Mouse (Mus musculus): ENCODE data around the gene Unc5b.
A peak's percentile ranks its signal among the peaks of the same experiment; 100 is the strongest.

Unc5b gene

DNA sequence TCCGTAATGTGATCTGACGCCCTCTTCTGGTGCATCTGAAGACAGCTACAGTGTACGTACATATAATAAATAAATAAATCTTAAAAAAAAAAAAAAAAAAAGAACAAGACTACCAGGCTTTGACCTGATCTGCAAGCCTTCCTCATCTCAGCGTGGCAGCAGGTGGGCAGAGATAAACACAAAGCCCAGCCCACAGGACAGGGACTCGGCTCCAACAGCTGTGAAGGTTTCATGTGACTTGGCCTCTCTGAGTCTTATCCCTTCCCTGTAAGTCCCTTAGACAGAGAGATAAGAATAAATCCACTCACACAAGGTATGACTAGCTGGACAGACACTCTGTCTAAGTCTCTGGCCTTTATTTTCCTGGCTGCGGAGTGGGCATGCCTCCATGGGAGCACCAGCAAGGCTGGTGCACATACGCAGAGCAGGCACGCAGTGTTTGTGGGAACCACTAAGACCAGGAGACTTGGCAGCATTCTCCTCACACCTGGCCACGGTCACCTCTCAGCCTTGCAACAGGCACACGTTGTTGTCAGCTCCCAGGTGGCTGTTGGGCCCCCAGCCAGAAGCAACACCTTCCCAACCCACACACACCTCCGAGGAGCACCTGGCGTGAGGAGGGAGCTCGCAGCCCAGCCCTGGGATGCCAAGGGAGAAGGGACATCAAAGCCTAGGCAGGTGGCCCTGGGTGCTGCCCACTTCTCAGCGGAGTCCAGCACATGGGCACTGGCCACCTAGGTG is 33.5 kb downstream of the Unc5b start:
- DNase-seq (ENCODE audit: low spot score) = no peak

DNA sequence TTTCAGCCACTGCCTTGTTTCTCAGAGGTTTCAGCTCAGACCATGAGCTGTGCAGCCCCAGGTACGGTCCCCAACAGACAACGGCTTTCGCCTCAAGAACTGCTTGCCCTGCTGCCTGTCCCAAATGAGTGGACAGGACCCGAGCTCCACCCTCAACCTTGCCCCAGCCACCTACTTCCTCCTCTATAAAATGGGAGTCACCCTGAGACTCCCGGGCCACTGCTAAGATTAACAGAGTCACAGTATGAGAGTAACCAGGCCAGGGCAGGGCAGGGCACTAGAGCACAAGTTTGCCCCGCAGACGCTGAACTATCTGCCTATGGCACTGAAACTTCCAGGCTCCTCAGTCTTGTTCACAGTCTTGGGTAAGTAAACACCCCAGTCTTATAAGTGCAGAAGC is 34.9 kb downstream of the Unc5b start:
- no peak for DNase-seq (ENCODE audit: low spot score)

DNA sequence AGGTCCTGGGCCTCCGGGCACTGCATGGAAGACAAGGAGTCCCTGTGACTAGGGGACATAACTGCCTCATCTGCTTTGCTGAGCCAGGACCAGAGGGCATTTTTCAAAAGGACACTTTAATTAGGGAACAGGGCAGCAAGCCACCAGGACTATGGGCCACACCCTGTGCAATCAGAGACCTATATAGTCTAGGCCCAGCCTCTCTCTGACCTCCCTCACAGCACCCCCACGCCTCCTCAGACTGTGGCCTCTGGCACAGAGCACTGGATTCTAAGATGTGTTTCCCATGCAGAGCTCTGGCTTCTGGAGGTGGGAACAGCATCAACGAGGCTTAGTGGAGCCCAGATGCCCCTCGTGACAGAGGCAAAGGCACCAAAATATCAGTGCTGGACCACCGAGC is 35.4 kb downstream of the Unc5b start:
- DNase-seq (ENCODE audit: low spot score) = no peak

DNA sequence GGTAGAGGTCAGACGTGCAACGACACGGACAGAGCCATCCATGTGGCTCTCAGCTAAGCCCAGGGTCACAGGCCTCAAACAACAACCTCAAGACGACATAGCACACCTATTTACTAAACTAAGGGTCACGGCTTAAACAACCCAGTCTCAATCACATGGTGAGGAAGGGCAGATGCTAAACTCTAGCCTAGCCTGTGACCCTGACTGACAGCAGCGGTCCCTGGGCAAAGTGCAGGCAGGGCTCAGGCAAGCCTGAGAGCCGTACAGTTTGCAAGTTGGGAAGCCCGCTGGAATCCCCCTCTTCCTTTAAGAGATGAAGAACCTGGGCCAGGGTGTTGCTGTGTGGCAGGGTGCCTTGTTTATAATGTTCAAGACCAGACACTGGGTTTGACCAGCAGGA is 36.6 kb downstream of the Unc5b start:
- DNase-seq (ENCODE audit: low spot score) = no peak

DNA sequence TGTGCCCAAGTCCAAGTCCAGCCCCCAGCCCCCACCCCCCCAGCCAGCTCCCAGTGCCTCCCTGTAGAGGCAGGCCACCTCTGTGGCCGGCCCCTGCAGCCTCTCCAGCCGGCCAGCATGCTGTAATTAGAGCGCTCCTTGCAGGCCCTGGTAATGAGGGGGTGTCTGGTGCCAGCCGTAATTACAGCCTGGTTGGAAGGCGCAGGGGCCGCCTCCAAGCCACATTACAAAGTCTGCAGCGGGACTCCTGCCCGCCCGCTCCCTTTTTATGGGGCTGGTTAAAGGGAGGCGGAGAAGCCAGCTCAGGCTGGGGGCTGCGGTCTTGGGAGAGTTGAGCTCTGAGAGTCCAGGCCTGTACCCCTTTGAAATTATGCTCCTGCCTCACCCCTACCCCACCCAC is 37.0 kb downstream of the Unc5b start:
- no peak for DNase-seq (ENCODE audit: low spot score)

DNA sequence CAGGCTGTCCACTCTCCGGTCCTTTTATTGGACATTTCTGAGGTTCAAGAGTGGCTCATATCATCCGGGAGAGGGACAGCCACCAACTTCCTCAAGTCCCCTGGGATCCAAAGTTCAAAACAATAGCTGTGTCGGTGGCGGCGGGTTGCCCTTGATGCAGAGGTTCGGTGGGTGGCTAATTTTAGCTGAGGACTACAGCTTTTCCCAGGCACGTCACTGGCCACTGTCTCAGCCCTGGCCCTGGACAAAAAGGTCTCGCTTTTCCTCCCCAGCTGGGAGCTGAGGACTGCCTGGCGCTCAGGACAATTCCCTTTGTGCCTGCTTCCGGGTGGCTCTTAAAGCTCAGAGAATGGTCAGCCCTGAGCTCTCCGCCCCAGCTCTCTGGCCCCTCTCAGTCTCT is 38.5 kb downstream of the Unc5b start:
- DNase-seq (ENCODE audit: low spot score) = no peak

DNA sequence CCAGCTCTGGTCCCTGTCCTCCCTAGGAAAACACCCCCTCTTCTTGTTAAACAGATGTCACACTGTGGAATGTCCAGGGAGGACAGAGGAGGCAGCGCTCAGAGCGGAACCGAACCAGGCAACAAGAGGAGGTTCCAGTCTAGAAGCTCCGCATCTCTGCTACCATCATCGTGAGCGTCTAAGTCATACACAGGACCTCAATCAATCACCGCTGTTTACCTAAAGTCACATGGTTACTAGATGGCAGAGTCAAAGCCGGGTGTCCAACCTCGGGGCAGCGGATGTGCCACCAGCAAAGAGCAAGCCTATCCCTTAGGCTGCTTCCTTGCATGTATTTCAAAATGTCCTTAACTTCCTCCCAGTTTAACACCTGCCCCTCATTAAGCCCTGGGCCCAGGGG is 39.0 kb downstream of the Unc5b start:
- DNase-seq (ENCODE audit: low spot score) = no peak

DNA sequence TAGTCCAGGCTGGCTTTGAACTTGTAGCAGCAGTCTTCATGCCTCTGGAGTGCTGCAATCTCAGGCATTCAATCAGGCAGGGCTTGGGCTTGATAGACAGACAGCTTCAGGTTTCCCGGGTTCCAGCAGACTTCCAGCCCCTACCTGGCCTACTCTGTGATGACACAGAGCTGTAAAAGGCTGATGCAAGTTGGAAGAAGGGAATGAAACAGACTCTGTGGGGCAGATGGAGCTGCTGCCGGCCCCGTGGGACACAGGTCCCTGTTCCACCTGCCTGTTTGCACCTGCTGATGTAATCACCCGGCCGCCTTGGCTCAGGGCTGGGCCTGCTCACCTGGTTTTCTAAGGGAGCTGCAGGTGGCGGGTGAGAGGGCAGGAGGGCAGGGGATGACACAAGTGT is 40.5 kb downstream of the Unc5b start:
- no peak for DNase-seq (ENCODE audit: low spot score)

DNA sequence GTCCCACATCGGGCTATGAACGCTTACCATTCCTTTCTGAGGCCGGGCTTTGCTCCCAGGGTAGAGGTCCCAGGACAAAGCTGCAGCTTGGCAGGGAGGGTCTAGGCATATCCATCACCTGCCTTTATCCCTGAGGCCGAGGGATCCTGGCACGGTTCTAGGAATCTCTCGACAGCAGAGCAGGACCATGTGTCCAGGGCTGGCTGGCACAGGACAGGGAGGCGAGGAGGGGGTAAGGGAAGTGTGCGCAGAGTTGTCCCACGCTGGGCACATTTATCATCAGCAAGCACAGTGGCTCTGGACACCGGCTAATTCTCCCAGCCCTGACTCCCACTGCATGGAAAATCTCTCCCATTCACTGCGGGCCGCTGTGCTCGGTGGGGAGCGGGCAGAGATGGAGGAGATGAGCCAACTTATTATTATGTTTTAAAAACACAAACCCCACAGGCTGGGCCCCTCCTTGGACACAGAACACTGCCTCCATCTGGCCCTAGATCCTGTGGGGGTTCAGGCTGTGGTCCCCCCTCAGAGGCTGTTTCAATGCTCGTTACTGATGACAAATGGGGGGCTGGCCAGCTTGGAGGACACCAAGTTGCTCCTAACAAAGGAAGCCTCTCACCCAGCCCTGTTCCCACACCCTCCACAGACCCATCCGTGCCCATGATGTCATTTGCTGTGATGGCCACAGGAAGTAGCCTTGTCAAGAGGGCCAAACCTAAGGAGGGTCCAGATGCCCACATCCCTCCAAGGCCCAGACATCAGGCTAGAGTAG is 43.9 kb downstream of the Unc5b start:
- no peak for DNase-seq (ENCODE audit: low spot score)

DNA sequence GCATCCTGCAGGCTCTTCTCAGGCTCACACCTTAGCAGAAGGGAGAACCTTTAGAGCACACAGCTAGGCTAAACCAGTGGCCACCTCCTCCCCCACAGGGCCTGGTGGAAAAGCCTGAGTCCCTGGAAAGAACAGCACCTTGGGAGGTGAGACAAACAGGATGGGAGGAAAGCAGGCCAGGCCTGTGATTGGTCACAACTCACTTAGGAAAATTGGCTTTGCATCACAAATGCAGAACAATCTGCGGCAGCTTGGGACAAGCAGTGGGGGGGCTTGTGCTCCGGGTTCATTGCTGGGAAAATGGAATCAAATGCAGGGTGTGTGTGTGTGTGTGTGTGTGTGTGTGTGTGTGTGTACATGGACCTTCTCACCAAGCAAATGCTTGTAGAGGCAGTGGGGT is 47.8 kb downstream of the Unc5b start:
- DNase-seq (ENCODE audit: low spot score) = no peak

DNA sequence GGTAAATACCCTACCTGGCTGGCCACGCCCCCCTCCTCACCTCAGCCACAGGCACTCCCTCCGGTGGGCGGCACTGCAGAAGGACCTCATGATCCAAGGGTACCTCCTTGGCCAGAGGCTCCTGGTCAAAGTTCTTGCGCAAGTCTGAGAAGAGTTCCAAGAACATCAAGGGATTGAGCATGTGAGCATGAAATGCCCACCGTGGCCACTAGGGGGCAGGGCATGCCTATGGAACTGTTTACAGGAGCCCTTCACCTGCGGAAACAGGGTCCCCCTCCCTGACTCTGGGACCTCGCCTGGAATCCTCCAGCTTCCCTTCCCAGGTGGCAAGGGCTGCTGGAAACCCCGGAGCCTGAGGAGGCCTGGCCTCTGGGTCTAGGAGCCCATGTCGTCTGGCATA is 51.8 kb downstream of the Unc5b start:
- peak; percentile 31 for DNase-seq (ENCODE audit: low spot score)

DNA sequence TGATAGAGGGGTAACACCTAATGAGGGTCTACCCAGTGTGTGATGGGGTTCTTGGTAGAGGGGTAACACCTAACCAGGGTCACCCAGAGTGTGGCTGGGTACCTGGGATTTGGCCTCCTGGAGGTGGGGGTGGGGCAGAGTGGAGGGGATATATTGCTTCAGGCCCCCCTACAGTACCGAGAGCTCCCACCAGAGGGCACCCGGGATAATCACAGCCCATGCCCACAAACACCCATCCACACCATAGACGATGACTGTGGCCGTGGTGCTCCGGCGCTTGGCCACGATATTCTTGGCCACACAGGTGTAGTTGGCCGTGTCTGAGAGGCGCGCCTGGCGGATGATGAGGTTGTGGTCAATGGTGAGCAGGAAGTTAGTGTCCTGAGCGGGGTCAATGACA is 52.8 kb downstream of the Unc5b start:
- DNase-seq (ENCODE audit: low spot score) = no peak

DNA sequence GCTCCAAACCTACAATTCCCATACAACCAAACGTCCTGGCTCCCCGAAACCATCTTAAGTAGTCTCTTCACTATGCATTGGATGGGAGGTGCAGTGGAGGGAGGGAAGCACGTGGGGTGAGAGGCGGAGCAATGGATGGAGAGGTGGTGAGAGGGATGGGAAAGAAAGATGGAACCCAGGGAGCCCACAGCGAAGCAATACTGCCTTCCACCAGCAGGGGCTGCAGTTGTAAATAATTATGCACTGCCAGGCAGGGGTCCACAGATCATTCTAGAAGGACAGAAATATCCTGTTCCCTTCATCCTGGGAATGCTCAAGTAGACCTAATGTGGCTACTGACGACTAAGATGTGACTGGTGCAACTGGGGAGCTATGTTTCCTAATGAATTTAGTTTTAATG is 55.9 kb downstream of the Unc5b start:
- DNase-seq (ENCODE audit: low spot score) = no peak

DNA sequence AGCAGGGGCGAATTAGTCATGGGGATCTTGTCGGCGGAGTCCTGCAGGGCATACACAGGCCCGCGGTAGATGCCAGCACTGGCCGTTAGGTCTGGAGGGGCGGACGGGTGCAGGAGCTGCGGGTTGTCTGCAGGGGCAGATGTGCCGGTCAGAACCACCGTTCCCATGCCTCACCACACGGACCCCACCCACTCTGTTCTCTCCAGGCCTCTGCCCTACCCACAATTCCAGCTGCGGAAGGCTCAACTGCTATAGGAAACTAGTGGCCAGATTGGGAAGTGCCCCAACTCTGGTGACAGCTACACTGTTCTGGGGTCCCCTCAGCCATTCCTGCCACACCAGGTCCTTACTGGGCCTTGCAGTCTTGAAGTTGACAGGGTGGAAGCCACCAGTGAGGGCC is 56.8 kb downstream of the Unc5b start:
- no peak for DNase-seq (ENCODE audit: low spot score)

DNA sequence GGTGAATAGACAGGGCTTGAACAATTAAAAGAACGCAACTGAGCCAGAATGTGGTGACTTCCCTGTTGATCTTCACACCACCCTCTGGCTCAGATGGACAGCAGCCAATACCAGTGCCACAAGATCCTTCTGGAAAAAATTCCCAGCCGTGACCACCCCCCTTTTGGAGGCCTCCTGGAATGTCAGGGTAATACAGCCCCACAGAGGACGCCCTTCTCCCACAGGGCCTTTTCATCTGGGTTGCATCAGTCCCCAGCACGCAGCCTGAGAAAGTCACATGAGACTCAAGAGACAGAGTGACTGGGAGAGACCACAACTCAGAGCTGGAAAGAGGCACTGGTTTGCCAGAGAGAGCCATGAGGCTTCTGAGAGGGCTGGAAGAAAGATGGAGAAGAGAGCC is 60.5 kb downstream of the Unc5b start:
- DNase-seq (ENCODE audit: low spot score) = no peak

DNA sequence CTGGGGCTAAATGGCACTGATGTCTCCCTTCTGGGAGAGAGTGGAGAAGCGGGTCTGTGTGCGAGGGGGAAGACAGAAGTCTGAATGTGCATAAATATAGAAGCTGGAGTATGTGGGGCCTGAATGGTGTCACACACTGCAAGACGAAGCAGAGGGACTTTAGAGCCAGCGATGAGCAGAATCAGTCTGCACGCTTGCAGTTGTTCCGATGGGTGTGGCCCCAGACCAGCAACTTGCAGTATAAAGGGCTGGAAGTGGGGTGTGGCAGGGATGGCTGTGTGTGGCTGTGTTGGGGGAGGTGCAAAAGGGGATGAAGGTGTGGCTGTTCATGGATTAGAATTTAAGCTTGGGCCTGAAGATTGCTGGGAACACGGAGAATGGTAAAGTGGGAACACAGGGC is 62.8 kb downstream of the Unc5b start:
- DNase-seq (ENCODE audit: low spot score) = no peak

DNA sequence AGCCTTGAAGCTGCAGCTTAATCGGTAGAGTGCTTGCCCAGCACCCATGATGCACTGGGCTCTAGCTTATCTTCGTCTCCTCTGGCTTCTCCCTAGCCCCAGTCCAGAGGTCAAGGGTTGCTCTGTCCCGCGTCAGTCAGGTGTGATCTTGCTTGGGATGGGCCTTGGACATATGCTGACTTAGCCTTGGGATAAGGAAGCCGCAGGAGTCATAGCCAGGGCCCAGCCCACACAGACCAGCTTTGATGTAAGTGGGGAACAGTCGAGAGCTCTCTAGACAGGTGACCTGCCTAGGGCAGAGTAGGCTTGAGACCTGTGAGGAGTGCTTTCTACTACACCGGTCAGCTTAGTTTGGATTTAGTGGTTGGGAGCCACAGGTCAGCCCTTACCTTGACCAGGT is 64.0 kb downstream of the Unc5b start:
- DNase-seq (ENCODE audit: low spot score) = no peak

DNA sequence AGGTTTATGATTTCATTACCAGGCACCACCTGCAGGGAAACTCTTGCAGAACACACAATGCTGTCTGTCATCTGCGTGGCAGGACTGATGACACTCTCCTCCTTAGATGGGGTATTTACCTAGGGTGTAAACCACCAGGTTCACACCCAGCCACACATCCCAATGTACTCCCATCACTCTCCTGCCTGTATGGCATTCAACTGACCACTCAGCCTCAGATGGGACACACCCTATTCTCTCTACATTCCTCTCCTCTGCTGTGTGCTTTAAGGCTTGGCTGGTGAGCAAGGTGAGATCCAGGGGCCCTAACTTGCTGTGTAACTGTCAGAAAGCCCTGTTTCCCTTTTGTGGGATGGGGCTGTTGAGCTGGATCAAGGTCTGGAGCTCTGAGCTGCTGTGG is 69.3 kb downstream of the Unc5b start:
- no peak for DNase-seq (ENCODE audit: low spot score)

DNA sequence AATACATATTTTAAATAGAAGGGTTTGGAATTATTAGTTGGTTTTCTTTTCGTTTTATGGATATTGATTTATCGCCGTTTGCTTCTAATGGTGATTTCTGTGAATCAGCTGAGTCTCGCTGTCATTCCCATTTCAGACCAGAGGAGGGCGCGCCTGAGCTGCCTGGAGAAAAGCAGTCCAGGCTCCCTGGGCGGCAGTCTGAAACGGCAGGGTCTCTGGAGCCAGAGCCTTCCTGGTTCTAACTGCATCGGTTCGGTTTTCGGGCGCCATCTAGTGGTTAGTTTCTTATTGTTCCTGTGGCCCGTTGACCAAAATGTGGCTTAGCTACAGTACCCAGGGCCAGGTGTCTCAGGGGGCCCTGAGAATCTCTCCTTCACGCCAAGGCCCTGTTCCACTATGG is 71.0 kb downstream of the Unc5b start:
- peak; percentile 87 for DNase-seq (ENCODE audit: low spot score)

DNA sequence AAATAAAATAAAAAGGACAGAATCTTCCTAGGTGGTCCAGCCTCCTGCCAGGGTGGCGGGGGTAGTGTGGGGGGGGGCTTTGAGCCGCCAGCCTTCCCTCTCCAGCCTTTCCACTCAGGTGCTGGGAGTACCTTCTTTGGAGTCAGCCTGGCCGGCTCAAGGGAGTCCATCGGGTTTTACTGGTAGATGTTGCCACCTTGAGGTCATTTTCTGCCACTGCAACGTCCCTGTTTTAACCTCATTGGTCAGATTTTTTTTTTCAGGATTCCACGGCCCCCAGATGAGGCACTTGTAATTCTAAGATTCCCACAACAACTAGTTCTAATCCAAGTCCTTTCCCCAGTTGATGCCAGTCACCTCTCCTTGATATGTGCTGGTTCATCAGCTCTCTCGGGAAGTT is 74.4 kb downstream of the Unc5b start:
- DNase-seq (ENCODE audit: low spot score) = no peak

DNA sequence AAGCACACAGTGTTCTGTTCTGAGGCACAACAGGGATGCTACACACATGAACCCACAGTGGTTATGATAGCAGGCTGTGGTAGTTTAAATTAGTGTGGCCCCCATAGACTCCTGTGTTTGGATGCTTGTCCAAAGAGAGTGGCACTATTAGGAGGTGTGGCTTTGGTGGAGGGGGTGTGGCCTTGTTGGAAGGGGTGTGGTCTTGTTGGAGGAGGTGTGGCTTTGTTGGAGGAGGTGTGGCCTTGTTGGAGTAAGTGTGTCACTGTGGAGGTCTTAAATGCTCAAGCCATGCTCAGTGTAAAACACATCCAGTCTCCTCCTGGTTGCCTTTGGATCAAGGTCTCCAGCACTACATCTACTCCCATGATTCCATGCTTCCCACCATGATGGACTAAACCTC is 75.2 kb downstream of the Unc5b start:
- DNase-seq (ENCODE audit: low spot score) = no peak

DNA sequence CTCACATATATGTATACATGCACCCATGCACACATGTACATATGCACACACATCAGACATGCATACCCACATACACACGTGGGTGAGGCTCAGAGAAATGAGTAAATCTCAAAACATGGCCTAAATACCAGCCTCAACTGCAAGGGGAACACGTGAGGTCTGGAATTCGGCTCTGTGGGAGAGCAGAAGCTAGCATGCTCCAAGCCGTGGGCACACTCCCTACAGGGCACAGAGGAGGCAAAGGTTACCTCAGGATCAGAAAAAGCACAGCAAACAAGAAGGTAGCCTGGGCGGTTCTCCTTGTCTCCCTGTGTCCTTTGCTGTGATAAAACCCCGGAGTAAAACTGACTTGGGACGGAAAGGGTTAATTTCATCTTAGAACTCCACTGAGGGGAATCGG is 77.4 kb downstream of the Unc5b start:
- no peak for DNase-seq (ENCODE audit: low spot score)

DNA sequence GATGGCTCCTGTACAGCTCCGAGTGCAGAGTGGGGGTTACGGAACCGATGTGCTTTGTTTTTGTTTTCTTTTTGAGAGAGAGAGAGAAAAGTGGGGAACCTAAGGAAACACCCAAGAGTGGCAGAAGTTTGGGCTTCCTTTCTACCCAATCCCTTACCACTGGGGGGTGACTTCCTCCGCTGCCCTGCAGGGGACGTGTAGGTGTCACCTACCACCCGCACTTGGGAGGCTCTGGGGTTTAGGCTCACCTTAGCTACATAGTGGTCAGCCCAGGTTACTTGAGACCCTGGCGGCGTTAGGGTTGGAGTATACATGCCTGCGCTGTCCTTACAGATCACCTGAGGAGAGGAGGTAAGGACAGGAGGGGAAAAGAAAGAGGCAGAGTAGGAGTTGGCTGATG is 78.1 kb downstream of the Unc5b start:
- no peak for DNase-seq (ENCODE audit: low spot score)
